ENCODE assay signal across 17 mouse cellular contexts in the genomic region with DNA sequence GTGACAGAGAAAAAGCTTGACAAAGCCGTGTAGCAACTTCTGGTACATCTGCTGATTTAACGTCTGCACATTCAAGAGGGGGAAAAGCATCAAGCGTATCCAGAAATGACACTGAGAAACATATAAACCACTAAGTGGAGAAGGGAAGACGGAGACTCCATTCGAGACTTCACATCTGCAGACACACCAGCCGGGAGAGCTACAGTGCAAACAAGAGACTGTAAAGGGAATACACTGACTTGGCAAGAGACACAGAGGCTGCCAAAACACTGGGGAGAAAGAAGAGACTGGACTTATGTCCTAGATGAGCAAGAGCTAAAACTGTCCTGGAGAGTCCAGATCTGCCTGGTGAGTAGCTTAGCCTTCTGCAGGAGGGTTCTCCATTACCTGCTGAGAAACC.
"Had no signal": no experiment of that assay in that cellular context is flagged by ENCODE, and none has a peak within 500 bp of the region (broad histone marks: within the 10 kb centered on the region; RNA-seq: fewer than 3 reads in every experiment).

No protein-coding gene starts in this region.

- H3K36me3 ChIP-seq: liver, embryonic 12.5 days; midbrain, embryonic 10.5 days; neural tube, embryonic 13.5 days; neural tube, embryonic 15.5 days had no signal

- H3K4me3 ChIP-seq: liver, embryonic 12.5 days; midbrain, embryonic 10.5 days; neural tube, embryonic 13.5 days; neural tube, embryonic 15.5 days had no signal

- DNase-seq: lung, adult 18-20 months; lung, embryonic 14.5 days; lung, postnatal 14 days; lung, postnatal 36 days; midbrain, embryonic 14.5 days; retina, postnatal 1 day; right cerebral cortex, adult 18-20 months; right cerebral cortex, postnatal 25 days; right cerebral cortex, postnatal 4 days; spleen, adult 18-20 months; thymus, adult 18-20 months; thymus, postnatal 36 days had no signal

- H3K27ac ChIP-seq: liver, embryonic 12.5 days; liver, embryonic 14.5 days; midbrain, embryonic 10.5 days; neural tube, embryonic 15.5 days had no signal

- H3K27me3 ChIP-seq: neural tube, embryonic 13.5 days; neural tube, embryonic 15.5 days had no signal
